Mouse (Mus musculus): Measurements from ENCODE around the gene Zbtb41. TPM values are rescaled to one million over a fixed set of nuclear protein-coding genes. Genes with fewer than 3 reads are reported as not detected.
"Not testable (repeated sequence)": the region's sequence is repeated elsewhere in the genome, so short reads cannot be mapped to it uniquely, and the experiment has no call there.

Gene Zbtb41
- total and polyA plus RNA-seq, 3 experiments, result 0.76 to 29.4 (median 29.3) TPM

GRCm38 (mm10) chr1:139396589-139396988 lies 25.5 kb upstream of the Zbtb41 start:
- Histone ChIP-seq H3K9me3 (replicated peaks) (no peaks in the 10 kb centered on the region), H3K27me3 (ENCODE audit: insufficient read depth, low read length) (peaks cover 5% of the 10 kb centered on the region), H3K4me3 (ENCODE audit: low read depth, low read length) (no peak overlapping the region), H3K36me3 (replicated peaks) (no peaks in the 10 kb centered on the region), H3K4me1 (ENCODE audit: insufficient read depth, low read depth, low read length) (no peaks in the 10 kb centered on the region)
- no peak for TF ChIP-seq CTCF (IDR thresholded peaks at IDR 0.05; ENCODE audit: low read depth, low read length)
- TF ChIP-seq TAL1 (conservative IDR thresholded peaks at IDR 0.05; ENCODE audit: low read depth, low read length), result no peak
- no peak for TF ChIP-seq POLR2AphosphoS5 (IDR thresholded peaks at IDR 0.05; ENCODE audit: insufficient replicate concordance, low read depth, low read length)
- no peak for TF ChIP-seq GATA1 (IDR thresholded peaks at IDR 0.05; ENCODE audit: borderline replicate concordance, low read length)
- TF ChIP-seq GATA2 (IDR thresholded peaks at IDR 0.05; ENCODE audit: borderline replicate concordance, low read depth, low read length), result no peak
- no peak for ATAC-seq (ENCODE audit: extremely low read depth, insufficient number of reproducible peaks, low FRiP score, poor library complexity, severe bottlenecking)
- DNase-seq (ENCODE audit: low spot score), result no peak

GRCm38 (mm10) chr1:139405766-139406165 lies 16.3 kb upstream of the Zbtb41 start:
- TF ChIP-seq POLR2AphosphoS5 (IDR thresholded peaks at IDR 0.05; ENCODE audit: insufficient replicate concordance, low read depth, low read length) (no peak), CTCF (IDR thresholded peaks at IDR 0.05; ENCODE audit: low read depth, low read length) (no peak), GATA1 (IDR thresholded peaks at IDR 0.05; ENCODE audit: borderline replicate concordance, low read length) (no peak), GATA2 (IDR thresholded peaks at IDR 0.05; ENCODE audit: borderline replicate concordance, low read depth, low read length) (no peak), TAL1 (conservative IDR thresholded peaks at IDR 0.05; ENCODE audit: low read depth, low read length) (no peak)
- DNase-seq (ENCODE audit: low spot score) (no peak), ATAC-seq (ENCODE audit: extremely low read depth, insufficient number of reproducible peaks, low FRiP score, poor library complexity, severe bottlenecking) (no peak)
- Histone ChIP-seq H3K4me3 (ENCODE audit: low read depth, low read length) (no peak overlapping the region), H3K4me1 (ENCODE audit: insufficient read depth, low read depth, low read length) (peaks cover 2% of the 10 kb centered on the region; the same call in 1 of the 2 replicates), H3K9me3 (replicated peaks) (peaks cover 8% of the 10 kb centered on the region), H3K36me3 (replicated peaks) (no peaks in the 10 kb centered on the region), H3K27me3 (ENCODE audit: insufficient read depth, low read length) (no peaks in the 10 kb centered on the region; the same call in 1 of the 2 replicates)

GRCm38 (mm10) chr1:139407701-139408100 lies 14.4 kb upstream of the Zbtb41 start:
- Histone ChIP-seq H3K9me3 (replicated peaks) (peaks cover 11% of the 10 kb centered on the region), H3K36me3 (replicated peaks) (no peaks in the 10 kb centered on the region), H3K4me3 (ENCODE audit: low read depth, low read length) (no peak overlapping the region), H3K27me3 (ENCODE audit: insufficient read depth, low read length) (no peaks in the 10 kb centered on the region), H3K4me1 (ENCODE audit: insufficient read depth, low read depth, low read length) (peaks cover 3% of the 10 kb centered on the region)
- ATAC-seq (ENCODE audit: extremely low read depth, insufficient number of reproducible peaks, low FRiP score, poor library complexity, severe bottlenecking) (no peak), DNase-seq (ENCODE audit: low spot score) (no peak)
- TF ChIP-seq GATA1 (IDR thresholded peaks at IDR 0.05; ENCODE audit: borderline replicate concordance, low read length) (no peak), TAL1 (conservative IDR thresholded peaks at IDR 0.05; ENCODE audit: low read depth, low read length) (no peak), GATA2 (IDR thresholded peaks at IDR 0.05; ENCODE audit: borderline replicate concordance, low read depth, low read length) (no peak), CTCF (IDR thresholded peaks at IDR 0.05; ENCODE audit: low read depth, low read length) (no peak), POLR2AphosphoS5 (IDR thresholded peaks at IDR 0.05; ENCODE audit: insufficient replicate concordance, low read depth, low read length) (no peak)

GRCm38 (mm10) chr1:139412365-139412764 lies 9.7 kb upstream of the Zbtb41 start:
- peaks cover 12% of the 10 kb centered on the region for H3K9me3 ChIP-seq (replicated peaks)
- not testable (repeated sequence) for H3K27me3 ChIP-seq (ENCODE audit: insufficient read depth, low read length); DNase-seq (ENCODE audit: low spot score); H3K36me3 ChIP-seq (replicated peaks); H3K4me3 ChIP-seq (ENCODE audit: low read depth, low read length); ATAC-seq (ENCODE audit: extremely low read depth, insufficient number of reproducible peaks, low FRiP score, poor library complexity, severe bottlenecking)
- peaks cover 19% of the 10 kb centered on the region for H3K4me1 ChIP-seq (ENCODE audit: insufficient read depth, low read depth, low read length)

- Histone ChIP-seq H3K4me1 (ENCODE audit: insufficient read depth, low read depth, low read length) (peaks cover 18% of the 10 kb centered on the region), H3K4me3 (ENCODE audit: low read depth, low read length) (no peak overlapping the region; the same call in 1 of the 2 replicates), H3K9me3 (replicated peaks) (peaks cover 12% of the 10 kb centered on the region), H3K36me3 (replicated peaks) (no peaks in the 10 kb centered on the region), H3K27me3 (ENCODE audit: insufficient read depth, low read length) (no peaks in the 10 kb centered on the region)
- TF ChIP-seq GATA2 (IDR thresholded peaks at IDR 0.05; ENCODE audit: borderline replicate concordance, low read depth, low read length), result no peak
- TF ChIP-seq CTCF (IDR thresholded peaks at IDR 0.05; ENCODE audit: low read depth, low read length), result no peak
- TF ChIP-seq TAL1 (conservative IDR thresholded peaks at IDR 0.05; ENCODE audit: low read depth, low read length), result no peak
- TF ChIP-seq GATA1 (IDR thresholded peaks at IDR 0.05; ENCODE audit: borderline replicate concordance, low read length), result no peak
- TF ChIP-seq POLR2AphosphoS5 (IDR thresholded peaks at IDR 0.05; ENCODE audit: insufficient replicate concordance, low read depth, low read length), result no peak
- DNase-seq (ENCODE audit: low spot score) (peak; percentile 33), ATAC-seq (ENCODE audit: extremely low read depth, insufficient number of reproducible peaks, low FRiP score, poor library complexity, severe bottlenecking) (peak; percentile 80)
These were observed 8.6 kb upstream of the Zbtb41 start for GRCm38 (mm10) chr1:139413465-139413864.

- DNase-seq (ENCODE audit: low spot score), result no peak
- H3K27me3 ChIP-seq (ENCODE audit: insufficient read depth, low read length), result no peaks in the 10 kb centered on the region
- ATAC-seq (ENCODE audit: extremely low read depth, insufficient number of reproducible peaks, low FRiP score, poor library complexity, severe bottlenecking), result peak; percentile 29
- peaks cover 43% of the 10 kb centered on the region for H3K4me1 ChIP-seq (ENCODE audit: insufficient read depth, low read depth, low read length)
- peaks cover 21% of the 10 kb centered on the region for H3K36me3 ChIP-seq (replicated peaks)
- peak overlapping the region; percentile 88 for H3K4me3 ChIP-seq (ENCODE audit: low read depth, low read length)
- TF ChIP-seq POLR2AphosphoS5 (IDR thresholded peaks at IDR 0.05; ENCODE audit: insufficient replicate concordance, low read depth, low read length) (no peak), GATA2 (IDR thresholded peaks at IDR 0.05; ENCODE audit: borderline replicate concordance, low read depth, low read length) (no peak), CTCF (IDR thresholded peaks at IDR 0.05; ENCODE audit: low read depth, low read length) (no peak), GATA1 (IDR thresholded peaks at IDR 0.05; ENCODE audit: borderline replicate concordance, low read length) (no peak), TAL1 (conservative IDR thresholded peaks at IDR 0.05; ENCODE audit: low read depth, low read length) (no peak)
- no peaks in the 10 kb centered on the region for H3K9me3 ChIP-seq (replicated peaks)
These were observed 590 bp upstream of the Zbtb41 start for GRCm38 (mm10) chr1:139421521-139421874.

- Histone ChIP-seq H3K4me3 (ENCODE audit: low read depth, low read length) (peak overlapping the region; percentile 88), H3K4me1 (ENCODE audit: insufficient read depth, low read depth, low read length) (peaks cover 49% of the 10 kb centered on the region), H3K36me3 (replicated peaks) (peaks cover 27% of the 10 kb centered on the region), H3K27me3 (ENCODE audit: insufficient read depth, low read length) (no peaks in the 10 kb centered on the region), H3K9me3 (replicated peaks) (no peaks in the 10 kb centered on the region)
- TF ChIP-seq GATA2 (IDR thresholded peaks at IDR 0.05; ENCODE audit: borderline replicate concordance, low read depth, low read length) (no peak), GATA1 (IDR thresholded peaks at IDR 0.05; ENCODE audit: borderline replicate concordance, low read length) (no peak), POLR2AphosphoS5 (IDR thresholded peaks at IDR 0.05; ENCODE audit: insufficient replicate concordance, low read depth, low read length) (no peak), TAL1 (conservative IDR thresholded peaks at IDR 0.05; ENCODE audit: low read depth, low read length) (no peak), CTCF (IDR thresholded peaks at IDR 0.05; ENCODE audit: low read depth, low read length) (no peak)
- ATAC-seq (ENCODE audit: extremely low read depth, insufficient number of reproducible peaks, low FRiP score, poor library complexity, severe bottlenecking), result no peak
- peak; percentile 24 for DNase-seq (ENCODE audit: low spot score)
These were observed 853 bp downstream of the Zbtb41 start for GRCm38 (mm10) chr1:139422941-139423340.
